Mouse (Mus musculus): ENCODE measurements around the gene Fads3. TPM values are rescaled to one million over a fixed set of nuclear protein-coding genes. Genes with fewer than 3 reads are reported as not detected.

Gene Fads3
- total and polyA plus RNA-seq, 3 experiments: 2.3 to 11.2 TPM; not detected in 1

DNA sequence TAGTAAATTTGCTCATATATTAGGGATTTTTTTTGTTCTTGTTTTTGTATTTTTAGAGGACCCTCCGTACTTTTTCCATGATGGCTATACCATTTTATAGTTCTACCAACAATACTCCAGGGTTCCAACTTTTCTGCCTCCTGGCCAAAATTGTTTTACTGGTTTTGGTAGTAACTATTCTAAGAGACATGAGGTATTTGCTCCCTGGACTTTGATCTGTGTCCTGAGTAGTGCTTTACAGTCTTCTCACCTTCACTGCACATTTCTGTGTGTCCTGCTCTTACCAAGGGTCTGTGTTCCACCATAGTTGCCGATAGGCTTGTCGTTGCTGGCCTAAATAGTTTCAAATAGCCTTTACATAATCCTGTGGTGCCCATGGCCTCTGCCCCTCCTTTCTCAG lies 3.0 kb upstream of the Fads3 start:
- Histone ChIP-seq H3K27me3 (ENCODE audit: control insufficient read depth in 1 of 2, insufficient read depth in 2 of 2, low read length in 2 of 2) (peaks cover 0 to 4% of the 10 kb centered on the region in 2 experiments; a peak in 1 of 4 replicates), H3K9me3 (replicated peaks; ENCODE audit: insufficient read depth, low read length) (no peaks in the 10 kb centered on the region), H3K27ac (ENCODE audit: control insufficient read depth, low read depth, low read length) (no peak overlapping the region), H3K4me1 (ENCODE audit: control insufficient read depth in 1 of 2, insufficient read depth in 2 of 2, low read length in 2 of 2) (peaks cover 6 to 12% of the 10 kb centered on the region in 2 experiments), H3K4me3 (ENCODE audit: control insufficient read depth in 1 of 2, insufficient read depth in 1 of 2, low read depth in 2 of 2, low read length in 2 of 2) (no peak overlapping the region), H3K9ac (ENCODE audit: control insufficient read depth, low read depth, low read length, poor library complexity, severe bottlenecking) (no peak overlapping the region), H3K79me2 (ENCODE audit: control insufficient read depth, insufficient read depth, low read length, poor library complexity) (no peaks in the 10 kb centered on the region), H3K36me3 (ENCODE audit: control insufficient read depth in 1 of 2, insufficient read depth in 2 of 2, low read length in 2 of 2) (peaks cover 0 to 5% of the 10 kb centered on the region in 2 experiments; a peak in 2 of 4 replicates)
- DNase-seq (ENCODE audit: low read depth, low spot score): no peak
- TF ChIP-seq GATA1 (IDR thresholded peaks at IDR 0.05; ENCODE audit: low read depth, low read length): no peak
- TF ChIP-seq RCOR1 (IDR thresholded peaks at IDR 0.05; ENCODE audit: low read depth, low read length): no peak
- TF ChIP-seq ETS1 (IDR thresholded peaks at IDR 0.05; ENCODE audit: low read depth, low read length): no peak
- TF ChIP-seq CHD2 (IDR thresholded peaks at IDR 0.05; ENCODE audit: low read length): no peak
- TF ChIP-seq MAX (IDR thresholded peaks at IDR 0.05; ENCODE audit: low read length): no peak
- no peak for TF ChIP-seq ELF1 (IDR thresholded peaks at IDR 0.05; ENCODE audit: low read depth, low read length)
- TF ChIP-seq MYB (IDR thresholded peaks at IDR 0.05; ENCODE audit: low read depth, low read length): no peak
- no peak for TF ChIP-seq SMC3 (IDR thresholded peaks at IDR 0.05; ENCODE audit: low read depth, low read length)
- TF ChIP-seq MEF2A (IDR thresholded peaks at IDR 0.05; ENCODE audit: extremely low read depth, insufficient replicate concordance, low read depth, low read length, poor library complexity, severe bottlenecking): no peak
- TF ChIP-seq MAFK (IDR thresholded peaks at IDR 0.05; ENCODE audit: borderline replicate concordance, low read depth, low read length): no peak
- TF ChIP-seq ZNF384 (IDR thresholded peaks at IDR 0.05; ENCODE audit: low read depth, low read length): no peak
- no peak for TF ChIP-seq GABPA (IDR thresholded peaks at IDR 0.05; ENCODE audit: low read depth, low read length)
- no peak for TF ChIP-seq JUND (IDR thresholded peaks at IDR 0.05; ENCODE audit: low read depth, low read length)
- TF ChIP-seq CTCF (IDR thresholded peaks at IDR 0.05 in 2 of 3, conservative IDR thresholded peaks at IDR 0.05 in 1 of 3; ENCODE audit: control insufficient read depth in 1 of 3, insufficient read depth in 1 of 3, low read depth in 2 of 3, low read length in 3 of 3, poor library complexity in 1 of 3, severe bottlenecking in 1 of 3): no peak
- no peak for TF ChIP-seq USF2 (IDR thresholded peaks at IDR 0.05; ENCODE audit: borderline replicate concordance in 1 of 2, insufficient read depth in 1 of 2, low read depth in 1 of 2, low read length in 2 of 2)
- no peak for TF ChIP-seq MYC (IDR thresholded peaks at IDR 0.05; ENCODE audit: low read depth, low read length)
- no peak for TF ChIP-seq ZMIZ1 (IDR thresholded peaks at IDR 0.05; ENCODE audit: low read depth, low read length)
- no peak for TF ChIP-seq TAL1 (IDR thresholded peaks at IDR 0.05; ENCODE audit: low read length)
- no peak for TF ChIP-seq CHD1 (IDR thresholded peaks at IDR 0.05; ENCODE audit: low read depth, low read length)

DNA sequence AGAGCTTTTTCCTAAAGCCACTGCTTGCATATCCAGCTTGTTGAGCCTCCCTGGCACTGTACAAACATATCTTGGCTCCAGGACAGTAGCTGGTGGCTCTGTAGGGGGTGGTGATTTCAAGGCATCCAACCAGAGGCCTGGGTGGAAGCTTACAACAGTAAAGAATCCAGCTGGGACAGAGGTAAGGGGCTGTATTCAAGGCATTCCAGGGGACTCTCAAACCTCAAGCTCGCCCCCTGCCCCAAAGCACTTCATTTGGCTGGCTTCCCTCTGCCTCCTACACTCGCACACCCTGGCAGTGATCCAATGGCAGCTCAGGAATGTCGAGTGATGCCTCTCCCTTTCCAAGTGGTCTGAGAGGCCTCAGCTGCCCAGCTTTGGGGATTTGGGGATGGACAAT lies 2.5 kb upstream of the Fads3 start:
- Histone ChIP-seq H3K36me3 (ENCODE audit: control insufficient read depth in 1 of 2, insufficient read depth in 2 of 2, low read length in 2 of 2) (peaks cover 0 to 5% of the 10 kb centered on the region in 2 experiments; a peak in 2 of 4 replicates), H3K27me3 (ENCODE audit: control insufficient read depth in 1 of 2, insufficient read depth in 2 of 2, low read length in 2 of 2) (peaks cover 0 to 4% of the 10 kb centered on the region in 2 experiments; a peak in 1 of 4 replicates), H3K9me3 (replicated peaks; ENCODE audit: insufficient read depth, low read length) (no peaks in the 10 kb centered on the region), H3K79me2 (ENCODE audit: control insufficient read depth, insufficient read depth, low read length, poor library complexity) (no peaks in the 10 kb centered on the region), H3K9ac (ENCODE audit: control insufficient read depth, low read depth, low read length, poor library complexity, severe bottlenecking) (no peak overlapping the region), H3K4me1 (ENCODE audit: control insufficient read depth in 1 of 2, insufficient read depth in 2 of 2, low read length in 2 of 2) (peaks cover 6 to 12% of the 10 kb centered on the region in 2 experiments), H3K4me3 (ENCODE audit: control insufficient read depth in 1 of 2, insufficient read depth in 1 of 2, low read depth in 2 of 2, low read length in 2 of 2) (no peak overlapping the region), H3K27ac (ENCODE audit: control insufficient read depth, low read depth, low read length) (no peak overlapping the region)
- TF ChIP-seq BHLHE40 (IDR thresholded peaks at IDR 0.05; ENCODE audit: borderline replicate concordance, low read depth, low read length) (no peak), MAX (IDR thresholded peaks at IDR 0.05; ENCODE audit: low read length) (no peak), UBTF (IDR thresholded peaks at IDR 0.05; ENCODE audit: borderline replicate concordance, insufficient read depth, low read depth, low read length) (no peak), ETS1 (IDR thresholded peaks at IDR 0.05; ENCODE audit: low read depth, low read length) (no peak), MAZ (IDR thresholded peaks at IDR 0.05; ENCODE audit: low read depth, low read length) (no peak), MAFK (IDR thresholded peaks at IDR 0.05; ENCODE audit: borderline replicate concordance, low read depth, low read length) (no peak), TCF12 (IDR thresholded peaks at IDR 0.05; ENCODE audit: low read depth, low read length) (no peak), POLR2AphosphoS2 (IDR thresholded peaks at IDR 0.05; ENCODE audit: low read length) (no peak), NELFE (IDR thresholded peaks at IDR 0.05; ENCODE audit: low read depth, low read length) (no peak), CTCF (IDR thresholded peaks at IDR 0.05 in 2 of 3, conservative IDR thresholded peaks at IDR 0.05 in 1 of 3; ENCODE audit: control insufficient read depth in 1 of 3, insufficient read depth in 1 of 3, low read depth in 2 of 3, low read length in 3 of 3, poor library complexity in 1 of 3, severe bottlenecking in 1 of 3) (no peak), CHD1 (IDR thresholded peaks at IDR 0.05; ENCODE audit: low read depth, low read length) (no peak), GABPA (IDR thresholded peaks at IDR 0.05; ENCODE audit: low read depth, low read length) (no peak), USF1 (IDR thresholded peaks at IDR 0.05; ENCODE audit: low read depth, low read length) (no peak)
- DNase-seq (ENCODE audit: low read depth, low spot score): no peak

Measured in MEL (cell line).